Mouse (Mus musculus) hindbrain, embryonic 10.5 days (tissue): Measurements from ENCODE around the gene Ifitm7. TPM values are rescaled to one million over a fixed set of nuclear protein-coding genes. Genes with fewer than 3 reads are reported as not detected.

ENCODE experiments used
- DNase-seq: peaks from one replicate; pipeline ENCODE4 v3.0.0-alpha.2; 2017; ENCODE audit warnings: low spot score
- H3K27ac ChIP-seq: fragments of 300-500 bp; sonication (generic); 2 replicates; pipeline ENCODE4 v1.5.1; 2016; ENCODE audit warnings: mild to moderate bottlenecking, moderate library complexity
- H3K27me3 ChIP-seq: fragments of 300-500 bp; sonication (generic); 2 replicates; pipeline ENCODE4 v1.6.1; 2016; ENCODE audit warnings: mild to moderate bottlenecking; ENCODE audit not compliant: poor library complexity, insufficient read depth, severe bottlenecking
- H3K36me3 ChIP-seq: fragments of 300-500 bp; sonication (generic); 2 replicates; pipeline ENCODE4 v1.6.1; 2016; ENCODE audit warnings: mild to moderate bottlenecking, moderate library complexity
- H3K4me1 ChIP-seq: fragments of 300-500 bp; sonication (generic); replicated peaks from 2 replicates; pipeline ENCODE4 v1.6.1; 2016; ENCODE audit warnings: mild to moderate bottlenecking
- H3K4me3 ChIP-seq: fragments of 300-500 bp; sonication (generic); 2 replicates; pipeline ENCODE4 v1.5.1; 2016; ENCODE audit warnings: mild to moderate bottlenecking, moderate library complexity
- H3K9me3 ChIP-seq: fragments of 300-500 bp; sonication (generic); 2 replicates; pipeline ENCODE4 v1.6.1; 2016; ENCODE audit warnings: mild to moderate bottlenecking, moderate library complexity
- WGBS: fragments of 180-500 bp; shearing (Covaris S2); methylation state at CpG from one replicate; pipeline ENCODE4 v1.1.7; 2016; 5-methylcytosine and 5-hydroxymethylcytosine counted together
- polyA plus RNA-seq: library from polyadenylated mRNA; unstranded; fragments of >200 nt; fragmentation: Nextera tagmentation; extraction: Ambion mirVana; gene quantifications from 2 replicates; pipeline ENCODE4 v1.2.1, GENCODE M21; 2016

The Ifitm7 gene
- polyA plus RNA-seq: 0.54 and 1.4 TPM in 2 replicates

GRCm38 (mm10) chr16:13986574-13987478, at the start of gene Ifitm7, which contains the start of gene 2900011O08Rik:
Ifitm7 (minus strand) TSS chr16:13986888.
2900011O08Rik (plus strand) TSS chr16:13986604.
- Histone ChIP-seq H3K4me1 (peaks cover 17% of the 10 kb centered on the region), H3K36me3 (no peaks in the 10 kb centered on the region), H3K9me3 (no peaks in the 10 kb centered on the region), H3K27me3 (no peaks in the 10 kb centered on the region), H3K4me3 (peak within 1 kb of the TSS; percentile 71), H3K27ac (peak within 1 kb of the TSS; percentile 90)
- WGBS: 1% methylated on average over 31 of the region's 31 CpGs
- DNase-seq: peak; percentile 63

- no peak for DNase-seq
- 87% methylated on average over 4 of the region's 4 CpGs for whole genome bisulfite sequencing
- Histone ChIP-seq H3K9me3 (no peaks in the 10 kb centered on the region), H3K4me1 (no peaks in the 10 kb centered on the region), H3K36me3 (no peaks in the 10 kb centered on the region), H3K27ac (no peak overlapping the region), H3K27me3 (no peaks in the 10 kb centered on the region), H3K4me3 (no peak overlapping the region)
Observed at GRCm38 (mm10) chr16:14033076-14033475, 46.4 kb upstream of the Ifitm7 start.

- no peaks in the 10 kb centered on the region for H3K9me3 ChIP-seq
- H3K27me3 ChIP-seq: no peaks in the 10 kb centered on the region
- H3K36me3 ChIP-seq: no peaks in the 10 kb centered on the region
- no peak overlapping the region for H3K4me3 ChIP-seq
- no peak overlapping the region for H3K27ac ChIP-seq
- H3K4me1 ChIP-seq: no peaks in the 10 kb centered on the region
- DNase-seq: no peak
- WGBS: 87% methylated on average over 4 of the region's 4 CpGs
Observed at GRCm38 (mm10) chr16:14030650-14031049, 44.0 kb upstream of the Ifitm7 start.

GRCm38 (mm10) chr16:14029851-14030250, 43.2 kb upstream of the Ifitm7 start:
- Histone ChIP-seq H3K4me3 (no peak overlapping the region), H3K9me3 (no peaks in the 10 kb centered on the region), H3K27me3 (no peaks in the 10 kb centered on the region), H3K27ac (no peak overlapping the region), H3K4me1 (no peaks in the 10 kb centered on the region), H3K36me3 (no peaks in the 10 kb centered on the region)
- WGBS: 83% methylated on average over 2 of the region's 2 CpGs
- no peak for DNase-seq

GRCm38 (mm10) chr16:14029072-14029471, 42.4 kb upstream of the Ifitm7 start:
- Histone ChIP-seq H3K4me1 (no peaks in the 10 kb centered on the region), H3K4me3 (no peak overlapping the region), H3K27me3 (no peaks in the 10 kb centered on the region), H3K27ac (no peak overlapping the region), H3K36me3 (no peaks in the 10 kb centered on the region), H3K9me3 (no peaks in the 10 kb centered on the region)
- 75% methylated on average over 2 of the region's 2 CpGs for WGBS
- no peak for DNase-seq

- 54% methylated on average over 2 of the region's 2 CpGs for WGBS
- Histone ChIP-seq H3K27ac (no peak overlapping the region), H3K4me3 (no peak overlapping the region), H3K36me3 (no peaks in the 10 kb centered on the region), H3K4me1 (no peaks in the 10 kb centered on the region), H3K27me3 (no peaks in the 10 kb centered on the region), H3K9me3 (no peaks in the 10 kb centered on the region)
- DNase-seq: no peak
Observed at GRCm38 (mm10) chr16:14025091-14025990, 38.7 kb upstream of the Ifitm7 start.

- no peak for DNase-seq
- Histone ChIP-seq H3K9me3 (no peaks in the 10 kb centered on the region), H3K27me3 (no peaks in the 10 kb centered on the region), H3K36me3 (no peaks in the 10 kb centered on the region), H3K4me1 (no peaks in the 10 kb centered on the region), H3K27ac (no peak overlapping the region), H3K4me3 (no peak overlapping the region)
- WGBS: 83% methylated on average over 3 of the region's 3 CpGs
Observed at GRCm38 (mm10) chr16:14021166-14021822, 34.6 kb upstream of the Ifitm7 start.

- Histone ChIP-seq H3K4me1 (no peaks in the 10 kb centered on the region), H3K27me3 (no peaks in the 10 kb centered on the region), H3K27ac (no peak overlapping the region), H3K9me3 (no peaks in the 10 kb centered on the region), H3K36me3 (no peaks in the 10 kb centered on the region), H3K4me3 (no peak overlapping the region)
- 93% methylated on average over 8 of the region's 8 CpGs for WGBS
- DNase-seq: no peak
Observed at GRCm38 (mm10) chr16:14017306-14017705, 30.6 kb upstream of the Ifitm7 start.

- Histone ChIP-seq H3K27ac (no peak overlapping the region), H3K9me3 (no peaks in the 10 kb centered on the region), H3K36me3 (no peaks in the 10 kb centered on the region), H3K4me1 (no peaks in the 10 kb centered on the region), H3K4me3 (no peak overlapping the region), H3K27me3 (no peaks in the 10 kb centered on the region)
- 87% methylated on average over 4 of the region's 4 CpGs for WGBS
- DNase-seq: no peak
Observed at GRCm38 (mm10) chr16:14009966-14010365, 23.3 kb upstream of the Ifitm7 start.

GRCm38 (mm10) chr16:14008708-14009107, 22.0 kb upstream of the Ifitm7 start:
- H3K9me3 ChIP-seq: no peaks in the 10 kb centered on the region
- no peaks in the 10 kb centered on the region for H3K36me3 ChIP-seq
- H3K4me3 ChIP-seq: no peak overlapping the region
- no peak overlapping the region for H3K27ac ChIP-seq
- no peaks in the 10 kb centered on the region for H3K27me3 ChIP-seq
- no peak for DNase-seq
- no peaks in the 10 kb centered on the region for H3K4me1 ChIP-seq

GRCm38 (mm10) chr16:14008081-14008480, 21.4 kb upstream of the Ifitm7 start:
- Histone ChIP-seq H3K36me3 (no peaks in the 10 kb centered on the region), H3K27me3 (no peaks in the 10 kb centered on the region), H3K4me3 (no peak overlapping the region), H3K27ac (no peak overlapping the region), H3K4me1 (no peaks in the 10 kb centered on the region), H3K9me3 (no peaks in the 10 kb centered on the region)
- 81% methylated on average over 2 of the region's 2 CpGs for WGBS
- no peak for DNase-seq

GRCm38 (mm10) chr16:14005266-14005665, 18.6 kb upstream of the Ifitm7 start:
- no peak for DNase-seq
- H3K36me3 ChIP-seq: no peaks in the 10 kb centered on the region
- no peak overlapping the region for H3K4me3 ChIP-seq
- no peaks in the 10 kb centered on the region for H3K9me3 ChIP-seq
- no peak overlapping the region for H3K27ac ChIP-seq
- 90% methylated on average over 4 of the region's 4 CpGs for WGBS
- H3K27me3 ChIP-seq: no peaks in the 10 kb centered on the region
- H3K4me1 ChIP-seq: no peaks in the 10 kb centered on the region
